Mouse (Mus musculus) MEL (cell line): ENCODE results near the gene Notch4. TPM values are rescaled to one million over a fixed set of nuclear protein-coding genes. Genes with fewer than 3 reads are reported as not detected.

Experiments used
- DNase-seq: peaks from one replicate; pipeline ENCODE4 v3.0.0; 2011; ENCODE audit warnings: low read depth, low spot score
- H3K27ac ChIP-seq: 2 replicates; pipeline ENCODE4 v1.5.1; 2012; ENCODE audit warnings: low read depth, mild to moderate bottlenecking, control low read depth, low read length, moderate library complexity; ENCODE audit not compliant: control insufficient read depth
- H3K27me3 ChIP-seq, 2 experiments: fragments of 150-350 bp in 1 of 2; sonication (generic) in 1 of 2; 2 replicates each; pipeline ENCODE4 v1.6.1; 2012; ENCODE audit warnings: low read length in 2 of 2, mild to moderate bottlenecking in 2 of 2, improper control_type of control experiment in 1 of 2, moderate library complexity in 1 of 2; ENCODE audit not compliant: insufficient read depth in 2 of 2, control insufficient read depth in 1 of 2
- H3K36me3 ChIP-seq, 2 experiments: 2 replicates each; pipeline ENCODE4 v1.6.1; 2012 to 2014; ENCODE audit warnings: low read length in 2 of 2, improper control_type of control experiment in 1 of 2, inconsistent platforms in 1 of 2, mild to moderate bottlenecking in 1 of 2; ENCODE audit not compliant: insufficient read depth in 2 of 2, control insufficient read depth in 1 of 2
- H3K4me1 ChIP-seq, 2 experiments: fragments of 150-350 bp in 1 of 2; sonication (generic) in 1 of 2; 2 replicates each; pipeline ENCODE4 v1.6.1; 2012; ENCODE audit warnings: low read length in 2 of 2, improper control_type of control experiment in 1 of 2, mild to moderate bottlenecking in 1 of 2; ENCODE audit not compliant: insufficient read depth in 2 of 2, control insufficient read depth in 1 of 2
- H3K4me3 ChIP-seq, 2 experiments: fragments of 150-350 bp in 1 of 2; sonication (generic) in 1 of 2; 2 replicates each; pipeline ENCODE4 v1.5.1; 2012; ENCODE audit warnings: low read depth in 2 of 2, low read length in 2 of 2, mild to moderate bottlenecking in 2 of 2, moderate library complexity in 2 of 2, control low read depth in 1 of 2, improper control_type of control experiment in 1 of 2; ENCODE audit not compliant: control insufficient read depth in 1 of 2, insufficient read depth in 1 of 2
- H3K79me2 ChIP-seq: 2 replicates; pipeline ENCODE4 v1.6.1; 2012; ENCODE audit warnings: mild to moderate bottlenecking, low read length, moderate library complexity; ENCODE audit not compliant: control insufficient read depth, poor library complexity, insufficient read depth
- H3K9ac ChIP-seq: 2 replicates; pipeline ENCODE4 v1.6.1; 2012; ENCODE audit warnings: low read depth, mild to moderate bottlenecking, control low read depth, low read length, moderate library complexity; ENCODE audit not compliant: control insufficient read depth, poor library complexity, severe bottlenecking
- H3K9me3 ChIP-seq: fragments of 150-350 bp; sonication (generic); replicated peaks from 2 replicates; pipeline ENCODE4 v1.6.1; 2012; ENCODE audit warnings: mild to moderate bottlenecking, low read length, improper control_type of control experiment, moderate library complexity; ENCODE audit not compliant: insufficient read depth
- BHLHE40 ChIP-seq: IDR thresholded peaks from 2 replicates; pipeline ENCODE4 v1.6.1; 2012; ENCODE audit warnings: low read depth, mild to moderate bottlenecking, inconsistent platforms, low read length, improper control_type of control experiment, borderline replicate concordance
- CHD2 ChIP-seq: IDR thresholded peaks from 2 replicates; pipeline ENCODE4 v1.6.1; 2011; ENCODE audit warnings: low read length, improper control_type of control experiment
- E2F4 ChIP-seq: IDR thresholded peaks from 2 replicates; pipeline ENCODE4 v1.6.1; 2011; ENCODE audit warnings: low read depth, low read length, improper control_type of control experiment, borderline replicate concordance
- ELF1 ChIP-seq: IDR thresholded peaks from 2 replicates; pipeline ENCODE4 v1.6.1; 2014; ENCODE audit warnings: low read depth, mild to moderate bottlenecking, inconsistent platforms, low read length, improper control_type of control experiment, moderate library complexity
- EP300 ChIP-seq, 2 experiments: IDR thresholded peaks; 2 replicates each; pipeline ENCODE4 v1.6.1; 2011; ENCODE audit warnings: improper control_type of control experiment in 2 of 2, low read length in 2 of 2, low read depth in 1 of 2, mild to moderate bottlenecking in 1 of 2
- ETS1 ChIP-seq: IDR thresholded peaks from 2 replicates; pipeline ENCODE4 v1.6.1; 2012; ENCODE audit warnings: low read depth, mild to moderate bottlenecking, inconsistent platforms, low read length, improper control_type of control experiment, moderate library complexity
- GATA1 ChIP-seq: IDR thresholded peaks from 2 replicates; pipeline ENCODE4 v1.6.1; 2011; ENCODE audit warnings: low read depth, low read length, improper control_type of control experiment
- HCFC1 ChIP-seq: IDR thresholded peaks from 2 replicates; pipeline ENCODE4 v1.6.1; 2012; ENCODE audit warnings: low read depth, mild to moderate bottlenecking, inconsistent platforms, low read length, improper control_type of control experiment, moderate library complexity
- KAT2A ChIP-seq: conservative IDR thresholded peaks from 2 replicates; pipeline ENCODE4 v1.6.1; 2012; ENCODE audit warnings: low read depth, low read length, improper control_type of control experiment, inconsistent platforms
- MAX ChIP-seq: IDR thresholded peaks from 2 replicates; pipeline ENCODE4 v1.6.1; 2011; ENCODE audit warnings: low read length, improper control_type of control experiment
- MAZ ChIP-seq: IDR thresholded peaks from 2 replicates; pipeline ENCODE4 v1.6.1; 2012; ENCODE audit warnings: low read depth, mild to moderate bottlenecking, inconsistent platforms, low read length, improper control_type of control experiment
- MEF2A ChIP-seq: IDR thresholded peaks from 2 replicates; pipeline ENCODE4 v1.6.1; 2014; ENCODE audit warnings: low read depth, mild to moderate bottlenecking, inconsistent platforms, low read length, improper control_type of control experiment; ENCODE audit not compliant: poor library complexity, insufficient replicate concordance, severe bottlenecking; ENCODE audit errors: extremely low read depth
- MYB ChIP-seq: IDR thresholded peaks from 2 replicates; pipeline ENCODE4 v1.6.1; 2011; ENCODE audit warnings: mild to moderate bottlenecking, low read depth, low read length, improper control_type of control experiment
- MYC ChIP-seq: IDR thresholded peaks from 2 replicates; pipeline ENCODE4 v1.6.1; 2011; ENCODE audit warnings: low read depth, mild to moderate bottlenecking, low read length, improper control_type of control experiment, moderate library complexity
- NELFE ChIP-seq: IDR thresholded peaks from 2 replicates; pipeline ENCODE4 v1.6.1; 2011; ENCODE audit warnings: low read depth, low read length, improper control_type of control experiment
- NRF1 ChIP-seq: IDR thresholded peaks from 2 replicates; pipeline ENCODE4 v1.6.1; 2014; ENCODE audit warnings: low read depth, mild to moderate bottlenecking, inconsistent platforms, low read length, improper control_type of control experiment, moderate library complexity; ENCODE audit not compliant: poor library complexity, insufficient read depth, severe bottlenecking
- POLR2AphosphoS2 ChIP-seq: IDR thresholded peaks from 2 replicates; pipeline ENCODE4 v1.6.1; 2011; ENCODE audit warnings: low read length, improper control_type of control experiment
- POLR2AphosphoS5 ChIP-seq: IDR thresholded peaks from 2 replicates; pipeline ENCODE4 v1.6.1; 2012; ENCODE audit warnings: low read depth, borderline replicate concordance, mild to moderate bottlenecking, inconsistent platforms, low read length, moderate library complexity, mixed read lengths
- RAD21 ChIP-seq: IDR thresholded peaks from 2 replicates; pipeline ENCODE4 v1.6.1; 2011; ENCODE audit warnings: mild to moderate bottlenecking, low read depth, low read length, improper control_type of control experiment
- TAL1 ChIP-seq: IDR thresholded peaks from 2 replicates; pipeline ENCODE4 v1.6.1; 2012; ENCODE audit warnings: mild to moderate bottlenecking, inconsistent platforms, low read length, moderate library complexity, mixed read lengths
- USF2 ChIP-seq, 2 experiments: IDR thresholded peaks; 2 replicates each; pipeline ENCODE4 v1.6.1; 2011 to 2012; ENCODE audit warnings: improper control_type of control experiment in 2 of 2, low read length in 2 of 2, borderline replicate concordance in 1 of 2, inconsistent platforms in 1 of 2, low read depth in 1 of 2, mild to moderate bottlenecking in 1 of 2; ENCODE audit not compliant: insufficient read depth in 1 of 2
- ZKSCAN1 ChIP-seq: IDR thresholded peaks from 2 replicates; pipeline ENCODE4 v1.6.1; 2012; ENCODE audit warnings: low read depth, mild to moderate bottlenecking, inconsistent platforms, low read length, improper control_type of control experiment, moderate library complexity
- ZNF384 ChIP-seq: IDR thresholded peaks from 2 replicates; pipeline ENCODE4 v1.6.1; 2012; ENCODE audit warnings: low read depth, mild to moderate bottlenecking, inconsistent platforms, low read length, improper control_type of control experiment
- polyA plus RNA-seq, 2 experiments: library from polyadenylated mRNA; stranded (reverse) in 1 of 2; unstranded in 1 of 2; fragments of >175 nt in 1 of 2; fragments of >200 nt in 1 of 2; gene quantifications; 2 replicates each; pipeline versions ENCODE4 v1.2.1 to v1.2.4; 2012; ENCODE audit warnings: low replicate concordance in 2 of 2, low read depth in 1 of 2; ENCODE audit not compliant: insufficient read length in 2 of 2, insufficient read depth in 1 of 2, missing spikeins in 1 of 2
- total RNA-seq: library from RNA; depleted of rRNA; stranded (reverse); fragments of 300-350 nt; gene quantifications from 2 replicates; pipeline ENCODE4 v1.2.3, GENCODE M21; 2012

Notch4 gene
- total and polyA plus RNA-seq, 3 experiments = 0.15 to 21.9 (median 0.33) TPM

DNA sequence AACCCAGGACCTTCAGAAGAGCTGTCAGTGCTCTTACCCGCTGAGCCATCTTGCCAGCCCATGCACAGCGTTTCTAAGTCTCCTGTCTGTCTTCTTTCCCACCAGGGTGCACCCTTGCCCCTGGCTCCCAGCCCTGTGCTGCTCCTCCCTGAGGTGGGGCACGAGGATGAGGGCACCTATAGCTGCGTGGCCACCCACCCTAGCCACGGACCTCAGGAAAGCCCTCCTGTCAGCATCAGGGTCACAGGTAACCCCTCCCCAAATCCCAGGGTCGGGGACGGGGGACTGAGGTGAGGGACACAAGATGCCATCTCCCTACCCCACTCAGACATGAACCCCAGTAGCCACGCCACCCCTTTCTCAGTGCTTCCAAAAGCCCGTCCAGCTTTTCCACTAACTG, 35.8 kb downstream of the Notch4 start:
- no peak for DNase-seq
- no peaks in the 10 kb centered on the region for H3K27me3 ChIP-seq
- H3K4me3 ChIP-seq = no peak overlapping the region
- no peaks in the 10 kb centered on the region for H3K9me3 ChIP-seq
- no peak overlapping the region for H3K9ac ChIP-seq
- TF ChIP-seq MEF2A (no peak), BHLHE40 (no peak), MYC (no peak), E2F4 (no peak), ETS1 (no peak), MAX (no peak), NELFE (no peak), POLR2AphosphoS5 (no peak)
- TF ChIP-seq, all 39 proteins: peak for 0
- Histone ChIP-seq H3K36me3 (peaks cover 0 to 4% of the 10 kb centered on the region in 2 experiments; a peak in 3 of 4 replicates), H3K4me1 (peaks cover 0 to 12% of the 10 kb centered on the region in 2 experiments; a peak in 3 of 4 replicates), H3K79me2 (peaks cover 14% of the 10 kb centered on the region), H3K27ac (no peak overlapping the region)

GRCm38 (mm10) chr17:34601796-34602195, 37.7 kb downstream of the Notch4 start:
- Histone ChIP-seq H3K4me3 (no peak overlapping the region), H3K36me3 (peaks cover 0 to under 1% of the 10 kb centered on the region in 2 experiments; a peak in 2 of 4 replicates), H3K27ac (no peak overlapping the region), H3K9me3 (no peaks in the 10 kb centered on the region), H3K79me2 (peaks cover 29% of the 10 kb centered on the region), H3K9ac (no peak overlapping the region), H3K4me1 (peaks cover 1 to 10% of the 10 kb centered on the region in 2 experiments), H3K27me3 (no peaks in the 10 kb centered on the region)
- TF ChIP-seq POLR2AphosphoS2 (no peak), ELF1 (no peak), RAD21 (no peak), CHD2 (no peak), GATA1 (no peak), USF2 (IDR thresholded peaks at IDR 0.05; ENCODE audit: borderline replicate concordance in 1 of 2, insufficient read depth in 1 of 2, low read depth in 1 of 2, low read length in 2 of 2) (no peak), MAX (no peak), MYB (no peak), EP300 (IDR thresholded peaks at IDR 0.05; ENCODE audit: low read depth in 1 of 2, low read length in 2 of 2) (no peak), MYC (no peak), ZKSCAN1 (no peak), TAL1 (no peak), NRF1 (no peak), KAT2A (no peak), E2F4 (no peak), HCFC1 (no peak), MAZ (no peak), ZNF384 (no peak)
- no peak for DNase-seq
